Mouse (Mus musculus): ENCODE measurements at regions not wholly inside any gene's neighbourhood (a gene's known extent, or its start where the extent isn't known, plus 50 kb on each side); places are given as distances from the start of the nearest gene placed in this dataset.

DNA sequence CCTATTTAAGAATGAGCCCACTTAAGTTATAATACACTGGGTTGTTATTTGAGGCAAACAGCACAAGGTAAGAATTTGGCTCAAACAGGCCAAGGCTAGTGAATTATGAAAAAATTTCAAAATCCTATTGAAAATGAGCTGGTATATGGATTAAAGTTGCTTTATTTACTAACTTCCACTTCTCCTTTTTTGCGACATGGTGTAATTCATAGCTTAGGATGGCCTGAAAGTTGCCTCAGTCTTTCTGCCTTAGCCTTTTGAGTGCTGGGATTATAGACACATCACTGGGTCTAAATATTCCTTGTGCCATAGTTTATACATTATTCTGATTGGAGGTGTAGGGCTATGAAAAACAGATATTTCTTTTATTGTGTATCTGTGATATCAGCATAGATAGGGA lies 81.9 kb downstream of the Edem1 start:
- DNase-seq (ENCODE audit: low spot score in 2 of 2): no peak

DNA sequence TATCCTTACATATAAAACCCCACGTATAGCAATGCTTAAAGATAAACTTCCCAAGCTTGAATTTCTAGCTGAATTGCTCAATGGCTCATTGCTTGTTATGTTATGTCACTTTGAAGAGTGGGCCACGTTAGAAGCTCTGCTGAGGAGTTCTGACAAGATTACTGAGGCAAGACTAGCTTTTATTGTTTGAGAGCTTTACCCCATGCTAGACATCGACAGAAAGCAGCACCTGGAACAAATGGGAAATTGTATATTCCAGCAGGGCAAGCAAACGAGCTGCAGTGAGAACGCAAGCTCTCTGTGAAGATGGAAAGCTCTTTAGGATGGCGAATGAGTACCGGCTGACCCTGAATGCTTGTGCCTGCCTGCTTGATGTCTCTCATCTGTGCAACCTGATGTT lies 84.1 kb downstream of the Edem1 start:
- DNase-seq (ENCODE audit: low spot score in 2 of 2): no peak

GRCm38 (mm10) chr6:108919372-108919913 lies 91.0 kb downstream of the Edem1 start:
- DNase-seq (ENCODE audit: low spot score in 2 of 2): no peak

GRCm38 (mm10) chr6:108921181-108921580 lies 92.7 kb downstream of the Edem1 start:
- DNase-seq (ENCODE audit: low spot score in 2 of 2): no peak

DNA sequence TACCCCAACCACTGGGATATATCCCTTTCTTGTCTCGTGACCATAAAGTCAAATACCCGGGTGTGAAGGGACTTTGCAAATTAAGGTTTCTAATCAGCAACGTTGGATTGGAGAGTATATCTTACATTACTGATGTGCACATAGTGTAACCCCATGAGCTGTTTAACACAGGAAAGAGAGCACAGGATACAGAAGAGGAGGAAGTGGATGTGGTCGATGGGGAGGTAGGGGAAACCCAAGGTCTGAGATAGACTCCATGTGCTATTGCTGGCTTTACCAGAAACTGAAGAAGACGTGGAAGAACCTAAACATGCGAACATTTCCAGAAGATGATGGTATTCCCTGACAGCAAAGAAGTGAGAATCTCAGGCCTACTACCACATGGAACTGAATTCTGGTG lies 94.1 kb downstream of the Edem1 start:
- no peak for DNase-seq (ENCODE audit: low spot score in 2 of 2)

GRCm38 (mm10) chr6:108928981-108929380 lies 100.5 kb downstream of the Edem1 start:
- DNase-seq (ENCODE audit: low spot score in 2 of 2): peak in 1 of 2 experiments; percentile 5

- DNase-seq (ENCODE audit: low spot score in 2 of 2): no peak
Observed at GRCm38 (mm10) chr6:108938646-108939045, 110.2 kb downstream of the Edem1 start.

DNA sequence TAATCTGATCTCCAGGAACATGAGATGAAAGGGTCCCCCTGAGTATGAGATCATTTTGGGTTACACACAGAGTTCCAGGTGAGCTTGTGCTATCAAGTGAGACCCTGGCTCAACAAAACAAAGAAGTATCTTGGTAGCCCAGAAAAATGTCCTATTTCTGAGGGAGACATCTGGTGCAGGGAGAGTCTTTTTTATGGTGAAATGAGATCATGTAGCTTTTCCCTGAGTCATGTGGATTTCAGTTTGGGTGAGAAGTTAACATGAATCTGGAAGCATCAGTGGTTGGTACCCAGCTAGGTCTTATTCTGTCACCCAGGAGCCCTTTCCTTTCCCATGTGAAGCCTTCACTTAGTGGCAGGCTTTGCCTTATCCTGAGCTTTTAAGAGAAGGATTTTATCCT lies 113.8 kb downstream of the Edem1 start:
- no peak for DNase-seq (ENCODE audit: low spot score in 2 of 2)

- DNase-seq (ENCODE audit: low spot score in 2 of 2): no peak
Observed at GRCm38 (mm10) chr6:108952389-108952788, 123.9 kb downstream of the Edem1 start.

DNA sequence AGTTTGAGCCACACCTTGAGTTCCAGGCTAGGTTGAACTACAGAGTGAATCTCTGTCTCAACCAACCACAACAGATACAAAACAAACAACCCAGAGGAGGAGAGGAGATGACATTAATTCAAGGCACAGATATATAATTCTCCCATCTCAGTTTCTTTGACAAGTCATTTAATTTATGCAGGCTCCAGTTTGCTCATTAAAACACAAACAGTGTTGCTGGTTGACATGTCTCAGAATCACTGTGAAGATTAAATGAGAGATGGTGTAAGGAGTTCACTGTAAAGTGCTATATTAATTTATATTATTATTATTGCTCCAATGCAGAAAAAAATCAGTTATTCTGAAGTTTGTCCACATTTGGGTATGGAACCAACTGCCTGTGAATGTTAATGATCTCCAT lies 134.4 kb downstream of the Edem1 start:
- no peak for DNase-seq (ENCODE audit: low spot score in 2 of 2)

GRCm38 (mm10) chr6:108963295-108963694 lies 134.9 kb downstream of the Edem1 start:
- DNase-seq (ENCODE audit: low spot score in 2 of 2): peak; percentile 56 to 74

DNA sequence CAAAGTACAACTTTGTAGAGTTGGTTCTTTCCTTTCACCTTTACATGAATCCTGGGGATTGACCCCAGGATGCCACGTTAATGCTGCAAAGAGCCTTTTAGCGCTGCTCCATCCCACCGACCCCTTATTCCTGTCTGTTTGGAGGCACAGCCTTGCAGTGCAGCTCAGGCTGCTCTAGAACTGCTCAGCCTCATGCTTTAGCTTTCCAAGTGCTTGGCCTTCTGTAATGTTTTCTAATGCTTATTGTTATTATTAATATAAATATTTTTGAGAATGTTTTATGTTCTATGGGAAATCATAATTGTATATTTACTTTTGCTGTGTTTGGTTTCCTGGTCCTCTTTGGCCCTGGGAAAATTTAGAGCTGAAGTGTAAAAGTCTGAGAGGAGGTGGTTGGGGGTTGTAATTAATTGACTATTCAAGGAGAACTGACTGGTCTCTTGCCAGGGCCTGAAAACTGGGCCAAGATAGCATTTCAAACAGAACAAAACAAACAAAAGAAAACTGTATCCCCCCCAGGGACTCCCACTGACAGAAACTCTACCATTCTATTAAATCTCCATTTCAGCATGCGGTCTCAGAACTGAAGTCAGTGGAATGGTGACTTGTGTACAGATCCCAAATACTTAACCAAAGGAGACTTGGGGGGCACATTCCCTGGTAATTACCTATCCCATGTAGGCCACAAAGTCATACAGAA lies 141.2 kb downstream of the Edem1 start:
- no peak for DNase-seq (ENCODE audit: low spot score in 2 of 2)

GRCm38 (mm10) chr6:108971415-108972089 lies 143.1 kb downstream of the Edem1 start:
- DNase-seq (ENCODE audit: low spot score in 2 of 2): no peak

- DNase-seq (ENCODE audit: low spot score in 2 of 2): no peak
Observed at GRCm38 (mm10) chr6:108973701-108974100, 145.3 kb downstream of the Edem1 start.

DNA sequence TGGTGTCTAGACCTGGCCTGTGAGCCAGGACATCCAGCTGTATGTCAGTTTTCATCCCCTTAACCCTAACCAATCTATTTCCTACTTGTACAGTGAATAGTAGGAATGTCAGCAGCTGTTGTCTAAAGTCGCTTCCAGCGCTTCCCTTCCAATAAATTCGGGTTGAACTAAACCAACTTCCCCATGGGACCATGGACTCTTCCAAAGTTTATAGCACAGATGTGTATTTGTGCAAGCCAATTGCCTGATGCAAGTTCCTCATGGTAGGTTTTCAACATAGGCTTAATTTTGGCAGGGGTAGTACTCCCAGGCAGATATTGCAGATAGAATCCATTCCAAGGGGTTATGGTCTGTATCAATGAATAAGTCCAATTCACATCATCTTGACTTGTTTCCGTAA lies 161.1 kb downstream of the Edem1 start:
- no peak for DNase-seq (ENCODE audit: low spot score in 2 of 2)

GRCm38 (mm10) chr6:108993743-108994142 lies 165.3 kb downstream of the Edem1 start:
- DNase-seq (ENCODE audit: low spot score in 2 of 2): no peak

DNA sequence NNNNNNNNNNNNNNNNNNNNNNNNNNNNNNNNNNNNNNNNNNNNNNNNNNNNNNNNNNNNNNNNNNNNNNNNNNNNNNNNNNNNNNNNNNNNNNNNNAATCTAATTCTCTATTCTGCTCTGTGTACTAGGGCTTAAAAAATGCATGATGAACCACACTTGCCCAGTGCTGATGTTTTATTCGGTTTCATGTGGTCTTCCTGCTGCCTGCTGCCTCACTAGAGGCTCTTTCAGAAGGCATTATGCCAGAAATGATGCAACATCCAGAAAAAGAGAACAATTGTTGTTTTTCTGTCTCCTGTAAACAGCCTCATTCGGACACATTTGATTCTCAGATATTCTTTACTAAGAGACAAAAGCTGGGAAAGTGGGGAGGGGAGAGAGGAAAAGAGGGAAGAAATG lies 176.0 kb downstream of the Edem1 start:
- no peak for DNase-seq (ENCODE audit: low spot score in 2 of 2)

GRCm38 (mm10) chr6:109009364-109009763 lies 180.9 kb downstream of the Edem1 start:
- DNase-seq (ENCODE audit: low spot score in 2 of 2): no peak

DNA sequence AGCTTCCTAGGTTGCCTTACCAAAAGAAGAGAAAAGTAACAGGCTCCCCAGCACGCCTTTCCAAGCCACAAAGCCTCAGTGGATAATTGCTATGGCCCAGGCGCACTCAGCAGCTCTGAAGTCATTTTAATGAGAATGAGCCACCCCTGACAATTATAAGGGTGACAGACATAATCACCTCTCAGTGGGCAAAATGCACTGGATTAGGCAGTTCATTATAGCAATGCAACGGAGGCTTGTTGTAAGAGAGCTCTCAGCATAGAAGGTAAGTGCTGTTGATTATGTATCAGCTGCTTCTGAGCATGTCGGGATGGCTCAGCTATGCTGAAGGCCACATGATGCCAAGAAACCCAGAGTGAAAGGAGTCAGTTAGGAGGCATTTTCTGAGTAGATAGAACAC lies 181.4 kb downstream of the Edem1 start:
- no peak for DNase-seq (ENCODE audit: low spot score in 2 of 2)

DNA sequence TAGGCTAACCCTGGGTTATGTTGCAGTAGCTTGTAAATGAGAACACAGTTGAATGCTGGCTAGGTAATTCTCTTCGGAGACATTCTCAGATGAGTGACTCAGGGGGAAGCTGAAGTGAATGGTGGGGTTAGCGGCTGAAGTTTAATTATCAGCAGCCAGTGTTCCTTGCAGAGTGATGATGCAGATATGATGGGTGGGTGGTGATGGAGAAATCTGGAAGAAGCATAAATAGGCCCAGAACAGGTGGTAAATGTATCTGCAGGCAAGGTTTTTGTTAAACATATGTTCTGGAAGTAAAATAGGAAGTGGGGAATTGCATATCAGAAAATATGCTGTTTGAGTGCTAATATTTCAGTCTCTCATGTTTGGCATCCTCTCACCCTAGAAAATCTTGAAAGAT lies 191.3 kb downstream of the Edem1 start:
- DNase-seq (ENCODE audit: low spot score in 2 of 2): no peak
